Mouse (Mus musculus) C3H10T1/2 (cell line): ENCODE data around the gene Zfp74. TPM values are rescaled to one million over a fixed set of nuclear protein-coding genes. Genes with fewer than 3 reads are reported as not detected.

ENCODE experiments used
- polyA plus RNA-seq, 2 experiments: library from polyadenylated mRNA; unstranded; fragments of >200 nt; fragmentation: generic; extraction: Trizol; gene quantifications; one replicate each; pipeline ENCODE4 v1.2.1; 2012; ENCODE audit warnings: missing spikeins in 2 of 2

Gene Zfp74
- 1 to 10 TPM in 1 of 2 experiments, under 1 TPM in 1; 0.29 to 2.7 TPM for polyA plus RNA-seq

GRCm38 (mm10) chr7:29953513-29954401 lies at the start of gene Zfp74:
Zfp74 (minus strand) TSS chr7:29954089.

GRCm38 (mm10) chr7:29983690-29984380 lies 29.9 kb upstream of the Zfp74 start, which contains the start of gene Zfp568:
Zfp568 (plus strand) TSS chr7:29983955.

GRCm38 (mm10) chr7:29908130-29908950 lies 45.5 kb downstream of the Zfp74 start, which contains the start of gene Zfp383:
Zfp383 (plus strand) TSS chr7:29908223.

GRCm38 (mm10) chr7:29905966-29906681 lies 47.8 kb downstream of the Zfp74 start, which contains the start of gene Zfp27:
Zfp27 (minus strand) TSS chr7:29906572.

Other genes with a start within 250 kb of the Zfp74 start
- gene Catsperg2, start 227.1 kb downstream of the Zfp74 start, polyA plus RNA-seq = not detected
- gene Zfp84, start 185.5 kb downstream of the Zfp74 start, polyA plus RNA-seq = 1 to 10 TPM in 1 of 2 experiments, under 1 TPM in 1; 0.34 to 2.9 TPM
- 1 to 10 TPM; 1.7 to 5.5 TPM for gene Zfp30, start 170.1 kb downstream of the Zfp74 start, polyA plus RNA-seq
- 1 to 10 TPM in 1 of 2 experiments, under 1 TPM in 1; 0.14 to 3.0 TPM for gene Zfp790, start 138.0 kb downstream of the Zfp74 start, polyA plus RNA-seq
- gene Zfp940, start 100.4 kb downstream of the Zfp74 start, polyA plus RNA-seq = 1 to 10 TPM in 1 of 2 experiments, under 1 TPM in 1; 0.09 to 1.4 TPM
- under 1 TPM; 0.25 to 0.98 TPM for gene Zfp420, start 94.1 kb downstream of the Zfp74 start, polyA plus RNA-seq
- gene Zfp27, start 47.5 kb downstream of the Zfp74 start, polyA plus RNA-seq = 1 to 10 TPM in 1 of 2 experiments, under 1 TPM in 1; 0.23 to 5.7 TPM
- gene Zfp383, start 45.9 kb downstream of the Zfp74 start, polyA plus RNA-seq = 1 to 10 TPM in 1 of 2 experiments, under 1 TPM in 1; 0.11 to 3.4 TPM
- 1 to 10 TPM in 1 of 2 experiments, under 1 TPM in 1; 0.22 to 2.1 TPM for gene Zfp568, start 29.9 kb upstream of the Zfp74 start, polyA plus RNA-seq
- 1 to 10 TPM in 1 of 2 experiments, under 1 TPM in 1; 0.07 to 2.3 TPM for gene Zfp14, start 97.3 kb upstream of the Zfp74 start, polyA plus RNA-seq
- gene Zfp82, start 118.8 kb upstream of the Zfp74 start, polyA plus RNA-seq = 1 to 10 TPM in 1 of 2 experiments, under 1 TPM in 1; 0.41 to 2.9 TPM
- gene Gm26920, start 136.3 kb upstream of the Zfp74 start, polyA plus RNA-seq = under 1 TPM; 0.02 to 0.77 TPM
- gene Zfp566, start 136.4 kb upstream of the Zfp74 start, polyA plus RNA-seq = 1 to 10 TPM in 1 of 2 experiments, under 1 TPM in 1; 0.22 to 4.5 TPM
- gene Zfp260, start 140.7 kb upstream of the Zfp74 start, polyA plus RNA-seq = 10 to 100 TPM in 1 of 2 experiments, under 1 TPM in 1; 0.92 to 11.2 TPM
- 1 to 10 TPM in 1 of 2 experiments, under 1 TPM in 1; 0.15 to 2.5 TPM for gene Zfp382, start 167.9 kb upstream of the Zfp74 start, polyA plus RNA-seq
- 10 to 100 TPM in 1 of 2 experiments, under 1 TPM in 1; 0.48 to 12.2 TPM for gene Zfp146, start 215.7 kb upstream of the Zfp74 start, polyA plus RNA-seq
- 1 to 10 TPM; 2.7 to 6.7 TPM for gene Cox7a1, start 230.1 kb upstream of the Zfp74 start, polyA plus RNA-seq
- gene Capns1, start 244.7 kb upstream of the Zfp74 start, polyA plus RNA-seq = 100 to 1,000 TPM; 667 to 923 TPM